Mouse (Mus musculus): Measurements from ENCODE around the gene Gsk3b. TPM values are rescaled to one million over a fixed set of nuclear protein-coding genes. Genes with fewer than 3 reads are reported as not detected.
"Not testable (repeated sequence)": the region's sequence is repeated elsewhere in the genome, so short reads cannot be mapped to it uniquely, and the experiment has no call there.

The Gsk3b gene
- polyA plus RNA-seq, 2 experiments: 2.9 to 10.3 TPM

DNA sequence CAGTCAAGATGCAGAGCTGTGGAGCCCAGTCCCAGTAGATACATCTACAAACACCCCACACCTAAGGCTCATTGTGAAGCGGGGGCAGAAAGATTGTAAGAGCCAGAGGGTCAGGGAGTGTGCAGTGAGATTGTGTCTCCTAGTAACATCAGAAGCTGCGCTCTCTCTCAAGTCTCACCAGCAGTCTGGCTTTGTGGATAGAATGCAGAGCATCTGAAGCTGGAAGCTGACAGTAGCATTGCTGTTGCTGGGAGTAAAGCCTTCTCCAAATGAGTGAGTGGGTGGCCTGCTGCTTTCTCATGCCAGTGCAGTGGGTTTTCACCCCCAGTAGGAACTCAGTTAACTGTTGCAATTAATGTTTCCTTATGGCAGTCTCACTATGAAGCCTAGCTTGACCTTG is 25.3 kb downstream of the Gsk3b start:
- peaks cover 0 to 6% of the 10 kb centered on the region in 2 experiments; a peak in 2 of 4 replicates for H3K4me1 ChIP-seq (replicated peaks; ENCODE audit: control insufficient read depth in 2 of 2, insufficient read depth in 2 of 2, low read length in 1 of 2)
- 57% methylated on average over 2 of the region's 2 CpGs for WGBS (ENCODE audit: insufficient replicate concordance)
- no peak overlapping the region for H3K4me2 ChIP-seq (ENCODE audit: low read depth)

GRCm38 (mm10) chr16:38117909-38118308 is 29.1 kb downstream of the Gsk3b start:
- 77% methylated on average over 9 of the region's 9 CpGs for WGBS (ENCODE audit: insufficient replicate concordance)
- DNase-seq (ENCODE audit: low read depth in 3 of 3, low spot score in 3 of 3); H3K27ac ChIP-seq; ATAC-seq (ENCODE audit: insufficient read depth); H3K9me3 ChIP-seq (ENCODE audit: control insufficient read depth, low read length); H3K36me3 ChIP-seq (replicated peaks; ENCODE audit: control insufficient read depth, insufficient read depth, low read depth); H3K4me2 ChIP-seq (ENCODE audit: low read depth); H3K4me3 ChIP-seq (ENCODE audit: insufficient read depth in 1 of 2, low read depth in 2 of 2, low read length in 2 of 2); H3K27me3 ChIP-seq (ENCODE audit: control insufficient read depth, insufficient read depth, low read length); H3K4me1 ChIP-seq (replicated peaks; ENCODE audit: control insufficient read depth in 2 of 2, insufficient read depth in 2 of 2, low read length in 1 of 2); H3K9ac ChIP-seq (replicated peaks): not testable (repeated sequence)

More for the DNA sequence above, 25.3 kb downstream of the Gsk3b start:
- H3K27me3 ChIP-seq (ENCODE audit: control insufficient read depth, insufficient read depth, low read length): no peaks in the 10 kb centered on the region
- H3K4me3 ChIP-seq (ENCODE audit: insufficient read depth in 1 of 2, low read depth in 2 of 2, low read length in 2 of 2): no peak overlapping the region
- TF ChIP-seq CTCF (IDR thresholded peaks at IDR 0.05; ENCODE audit: low read depth) (no peak), EP300 (IDR thresholded peaks at IDR 0.05; ENCODE audit: low read depth) (no peak)
- no peak overlapping the region for H3K9ac ChIP-seq (replicated peaks)
- DNase-seq (ENCODE audit: low read depth in 3 of 3, low spot score in 3 of 3) (no peak), ATAC-seq (ENCODE audit: insufficient read depth) (no peak)
- no peak overlapping the region for H3K27ac ChIP-seq
- H3K9me3 ChIP-seq (ENCODE audit: control insufficient read depth, low read length): no peaks in the 10 kb centered on the region
- H3K36me3 ChIP-seq (replicated peaks; ENCODE audit: control insufficient read depth, insufficient read depth, low read depth): no peaks in the 10 kb centered on the region; the same call in 1 of the 2 replicates

DNA sequence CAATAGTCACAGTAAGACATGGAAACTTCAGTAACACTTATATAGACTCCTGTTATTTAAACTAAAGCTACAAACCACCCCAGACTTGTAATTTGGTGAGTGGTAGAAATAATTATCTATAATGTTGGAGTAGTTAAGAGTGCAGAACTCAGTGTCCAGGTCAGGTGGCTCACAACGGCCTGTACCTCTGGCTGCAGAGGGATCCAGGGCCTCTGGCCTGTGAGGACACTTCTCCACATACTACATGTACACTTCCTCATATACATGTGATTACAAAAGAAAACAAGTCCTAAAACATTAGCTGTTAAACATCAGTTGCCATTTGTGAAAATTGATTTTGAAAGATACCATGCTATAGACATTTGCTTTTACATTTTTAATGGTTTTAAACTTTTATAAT is 29.9 kb downstream of the Gsk3b start:
- no peak overlapping the region for H3K27ac ChIP-seq
- WGBS (ENCODE audit: insufficient replicate concordance): 69% methylated on average over 1 of the region's 1 CpGs
- H3K9me3 ChIP-seq (ENCODE audit: control insufficient read depth, low read length): no peaks in the 10 kb centered on the region

DNA sequence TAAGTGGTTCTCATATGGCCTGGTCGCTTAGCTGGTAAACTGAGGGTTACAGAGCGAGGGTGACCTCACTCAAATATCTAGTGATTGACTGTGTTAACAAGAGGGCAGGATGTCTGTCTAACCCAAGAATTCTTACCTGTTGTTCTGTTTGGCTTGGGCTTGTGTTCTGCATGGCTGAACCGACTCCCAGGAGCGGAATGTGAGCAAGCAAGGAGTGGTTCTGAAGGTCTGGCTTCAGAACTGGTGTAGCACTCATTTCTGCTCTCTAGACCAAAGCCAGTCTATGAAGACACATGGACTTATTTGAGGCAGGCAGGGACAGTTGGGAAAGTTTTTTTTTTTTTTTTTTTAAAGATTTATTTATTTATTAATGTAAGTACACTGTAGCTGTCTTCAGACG is 30.5 kb downstream of the Gsk3b start:
- no peaks in the 10 kb centered on the region for H3K36me3 ChIP-seq (replicated peaks; ENCODE audit: control insufficient read depth, insufficient read depth, low read depth)
- no peak overlapping the region for H3K4me3 ChIP-seq (ENCODE audit: insufficient read depth in 1 of 2, low read depth in 2 of 2, low read length in 2 of 2)
- WGBS (ENCODE audit: insufficient replicate concordance): 86% methylated on average over 5 of the region's 5 CpGs
- no peak overlapping the region for H3K27ac ChIP-seq
- H3K4me1 ChIP-seq (replicated peaks; ENCODE audit: control insufficient read depth in 2 of 2, insufficient read depth in 2 of 2, low read length in 1 of 2): no peaks in the 10 kb centered on the region; a peak in 1 of 4 replicates
- no peak overlapping the region for H3K4me2 ChIP-seq (ENCODE audit: low read depth)
- H3K9me3 ChIP-seq (ENCODE audit: control insufficient read depth, low read length): no peaks in the 10 kb centered on the region
- DNase-seq (ENCODE audit: low read depth in 3 of 3, low spot score in 3 of 3) (no peak), ATAC-seq (ENCODE audit: insufficient read depth) (no peak)
- TF ChIP-seq EP300 (IDR thresholded peaks at IDR 0.05; ENCODE audit: low read depth) (no peak), CTCF (IDR thresholded peaks at IDR 0.05; ENCODE audit: low read depth) (no peak)
- no peak overlapping the region for H3K9ac ChIP-seq (replicated peaks)
- no peaks in the 10 kb centered on the region for H3K27me3 ChIP-seq (ENCODE audit: control insufficient read depth, insufficient read depth, low read length)

More for the DNA sequence above, 29.9 kb downstream of the Gsk3b start:
- no peak for TF ChIP-seq CTCF (IDR thresholded peaks at IDR 0.05; ENCODE audit: low read depth)
- TF ChIP-seq EP300 (IDR thresholded peaks at IDR 0.05; ENCODE audit: low read depth): no peak
- no peak for ATAC-seq (ENCODE audit: insufficient read depth)
- H3K4me2 ChIP-seq (ENCODE audit: low read depth): no peak overlapping the region
- no peaks in the 10 kb centered on the region for H3K27me3 ChIP-seq (ENCODE audit: control insufficient read depth, insufficient read depth, low read length)
- no peaks in the 10 kb centered on the region; a peak in 1 of 4 replicates for H3K4me1 ChIP-seq (replicated peaks; ENCODE audit: control insufficient read depth in 2 of 2, insufficient read depth in 2 of 2, low read length in 1 of 2)
- no peak overlapping the region for H3K4me3 ChIP-seq (ENCODE audit: insufficient read depth in 1 of 2, low read depth in 2 of 2, low read length in 2 of 2)
- H3K36me3 ChIP-seq (replicated peaks; ENCODE audit: control insufficient read depth, insufficient read depth, low read depth): no peaks in the 10 kb centered on the region
- DNase-seq (ENCODE audit: low read depth in 3 of 3, low spot score in 3 of 3): no peak
- H3K9ac ChIP-seq (replicated peaks): no peak overlapping the region

DNA sequence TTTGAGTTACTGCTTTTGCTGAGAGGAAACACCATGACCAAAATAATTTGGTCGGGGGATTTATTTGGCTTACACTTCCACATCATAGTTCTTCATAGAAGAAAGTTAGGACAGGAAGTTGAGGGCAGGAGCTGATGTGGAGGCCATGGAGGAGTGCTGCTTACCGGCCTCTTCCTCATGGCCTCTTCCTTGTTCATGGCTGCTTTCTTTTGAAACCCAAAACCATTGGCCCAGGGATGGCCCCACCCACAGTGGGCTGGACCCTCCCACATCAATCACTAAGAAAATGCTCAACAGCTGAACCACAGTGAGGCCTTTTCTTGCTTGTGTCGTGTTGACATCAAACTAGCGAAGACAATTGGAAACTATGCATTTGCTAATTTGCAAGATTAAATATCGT is 40.4 kb downstream of the Gsk3b start:
- Histone ChIP-seq H3K4me1 (replicated peaks; ENCODE audit: control insufficient read depth in 2 of 2, insufficient read depth in 2 of 2, low read length in 1 of 2) (peaks cover 3 to 13% of the 10 kb centered on the region in 2 experiments; a peak in 3 of 4 replicates), H3K9ac (replicated peaks) (no peak overlapping the region), H3K27me3 (ENCODE audit: control insufficient read depth, insufficient read depth, low read length) (no peaks in the 10 kb centered on the region), H3K4me2 (ENCODE audit: low read depth) (no peak overlapping the region), H3K36me3 (replicated peaks; ENCODE audit: control insufficient read depth, insufficient read depth, low read depth) (no peaks in the 10 kb centered on the region), H3K27ac (no peak overlapping the region), H3K4me3 (ENCODE audit: insufficient read depth in 1 of 2, low read depth in 2 of 2, low read length in 2 of 2) (no peak overlapping the region), H3K9me3 (ENCODE audit: control insufficient read depth, low read length) (no peaks in the 10 kb centered on the region)
- ATAC-seq (ENCODE audit: insufficient read depth) (no peak), DNase-seq (ENCODE audit: low read depth in 3 of 3, low spot score in 3 of 3) (no peak)
- 70% methylated on average over 5 of the region's 5 CpGs for WGBS (ENCODE audit: insufficient replicate concordance)
- TF ChIP-seq CTCF (IDR thresholded peaks at IDR 0.05; ENCODE audit: low read depth) (no peak), EP300 (IDR thresholded peaks at IDR 0.05; ENCODE audit: low read depth) (no peak)

Measured in liver, embryonic 14.5 days (tissue).